20 mouse cellular contexts compared by ENCODE assay signal in genomic region chr1:184833499-184833898, GRCm38 (mm10). TPM values are rescaled to one million over a fixed set of nuclear protein-coding genes. Genes with fewer than 3 reads are reported as not detected.
"Had no signal": no experiment of that assay in that cellular context is flagged by ENCODE, and none has a peak within 500 bp of the region (broad histone marks: within the 10 kb centered on the region; RNA-seq: fewer than 3 reads in every experiment).

No protein-coding gene starts in this region.

- H3K4me2 ChIP-seq: liver, embryonic 15.5 days; lung, embryonic 15.5 days; midbrain, embryonic 12.5 days; neural tube, embryonic 12.5 days; stomach, embryonic 15.5 days had no signal

- ATAC-seq: lung, postnatal 0 days had no signal

- H3K27me3 ChIP-seq: liver, embryonic 15.5 days; lung, embryonic 15.5 days; midbrain, embryonic 12.5 days; neural tube, embryonic 12.5 days; stomach, embryonic 15.5 days had no signal

- H3K9ac ChIP-seq: liver, embryonic 15.5 days; lung, embryonic 15.5 days; midbrain, embryonic 12.5 days; neural tube, embryonic 12.5 days; stomach, embryonic 15.5 days had no signal

- H3K9me3 ChIP-seq: liver, embryonic 15.5 days; lung, embryonic 15.5 days; midbrain, embryonic 10.5 days; midbrain, embryonic 12.5 days; neural tube, embryonic 12.5 days; stomach, embryonic 15.5 days had no signal

- H3K27ac ChIP-seq: liver, embryonic 15.5 days; lung, embryonic 15.5 days; midbrain, embryonic 10.5 days; midbrain, embryonic 12.5 days; neural tube, embryonic 12.5 days; stomach, embryonic 15.5 days; stomach, postnatal 0 days had no signal

- H3K4me3 ChIP-seq: liver, embryonic 15.5 days; lung, embryonic 15.5 days; midbrain, embryonic 10.5 days; midbrain, embryonic 12.5 days; neural tube, embryonic 12.5 days; stomach, embryonic 15.5 days had no signal

- DNase-seq: lung, adult 2 months; lung, postnatal 4 days; midbrain, embryonic 14.5 days; right cerebral cortex, postnatal 14 days; thymus, adult 2 months; thymus, postnatal 25 days; thymus, postnatal 4 days had no signal

- H3K4me1 ChIP-seq: lung, embryonic 15.5 days; midbrain, embryonic 10.5 days; midbrain, embryonic 12.5 days; neural tube, embryonic 12.5 days; stomach, embryonic 15.5 days had no signal

RNA-seq across cellular contexts. Expression of gene Marc1, which starts 22.4 kb away (rescaled TPM):
- total RNA-seq: megakaryocyte-erythroid progenitor cell, adult 5-6 weeks; monocyte, adult 5-6 weeks; neutrophil, adult 5-6 weeks had no signal
- polyA plus RNA-seq: midbrain, embryonic 10.5 days; testis, adult 2 months had no signal

RNA-seq across cellular contexts. Expression of gene C130074G19Rik, which starts 49.5 kb away (rescaled TPM):
- total RNA-seq: megakaryocyte, adult 5-6 weeks; megakaryocyte-erythroid progenitor cell, adult 5-6 weeks; monocyte, adult 5-6 weeks; neutrophil, adult 5-6 weeks had no signal
